Mouse (Mus musculus): ENCODE data around the gene Brap. TPM values are rescaled to one million over a fixed set of nuclear protein-coding genes. Genes with fewer than 3 reads are reported as not detected.
"Not testable (repeated sequence)": the region's sequence is repeated elsewhere in the genome, so short reads cannot be mapped to it uniquely, and the experiment has no call there.

Brap gene
- polyA plus RNA-seq, 1 experiment from 2014 or later: 48.2 TPM

GRCm38 (mm10) chr5:121649134-121649533, 11.2 kb upstream of the Brap start:
- no peaks in the 10 kb centered on the region for H3K4me1 ChIP-seq
- H3K9me3 ChIP-seq: no peaks in the 10 kb centered on the region
- H3K4me3 ChIP-seq: no peak overlapping the region
- ATAC-seq (replicated peaks): no peak
- H3K4me2 ChIP-seq: no peak overlapping the region
- 85% methylated on average over 7 of the region's 7 CpGs for WGBS
- no peak overlapping the region for H3K9ac ChIP-seq
- no peaks in the 10 kb centered on the region for H3K27me3 ChIP-seq (replicated peaks)
- H3K27ac ChIP-seq: no peak overlapping the region
- no peaks in the 10 kb centered on the region for H3K36me3 ChIP-seq (replicated peaks)

DNA sequence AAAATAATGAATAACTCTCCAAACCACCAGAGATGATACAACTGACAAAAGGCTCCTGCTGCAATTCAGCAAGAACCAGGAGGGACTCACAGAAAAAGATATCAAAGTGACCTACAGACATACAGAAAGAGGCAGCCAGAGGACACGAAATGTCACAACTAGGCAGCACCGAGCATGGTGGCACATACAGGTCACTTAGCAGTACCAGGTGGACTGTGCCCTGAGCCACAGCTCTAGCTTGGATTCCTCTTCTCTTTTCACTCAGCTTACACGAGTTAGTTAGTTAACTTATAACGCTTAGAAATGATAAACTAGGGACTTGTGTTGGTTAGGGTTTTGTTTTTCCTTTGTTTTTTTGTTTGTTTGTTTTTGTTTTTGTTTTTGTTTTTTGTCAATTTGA, 5.8 kb upstream of the Brap start:
- Histone ChIP-seq H3K36me3 (replicated peaks) (no peaks in the 10 kb centered on the region), H3K27ac (no peak overlapping the region), H3K27me3 (replicated peaks) (no peaks in the 10 kb centered on the region), H3K4me3 (no peak overlapping the region), H3K9ac (no peak overlapping the region), H3K4me1 (peaks cover 2% of the 10 kb centered on the region), H3K4me2 (no peak overlapping the region), H3K9me3 (no peaks in the 10 kb centered on the region)
- WGBS: 80% methylated on average over 4 of the region's 4 CpGs
- ATAC-seq (replicated peaks): no peak

DNA sequence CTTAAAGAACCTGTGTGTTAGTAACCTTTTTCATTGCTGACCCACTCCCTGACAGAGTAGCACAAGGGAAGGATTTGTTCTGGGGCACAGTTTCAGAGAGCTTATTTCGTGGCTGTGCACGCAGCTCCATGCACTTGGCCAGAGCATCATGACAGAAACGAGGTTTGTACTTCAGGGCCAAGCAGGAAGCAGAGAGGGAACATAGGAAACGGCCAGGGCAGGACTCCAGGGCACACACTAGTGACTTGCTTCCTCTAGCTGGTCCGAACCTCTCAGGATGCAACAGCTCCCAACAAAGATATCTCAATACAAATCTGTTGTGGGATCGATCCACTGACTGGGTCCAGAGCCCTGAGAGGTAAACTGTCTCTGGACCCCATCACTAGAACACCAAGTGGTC, 3.5 kb upstream of the Brap start:
- H3K4me3 ChIP-seq; H3K9ac ChIP-seq; H3K27ac ChIP-seq; H3K4me2 ChIP-seq; ATAC-seq (replicated peaks); H3K27me3 ChIP-seq (replicated peaks); H3K36me3 ChIP-seq (replicated peaks); H3K9me3 ChIP-seq: not testable (repeated sequence)
- H3K4me1 ChIP-seq: peaks cover 15% of the 10 kb centered on the region
- WGBS: 82% methylated on average over 6 of the region's 6 CpGs

DNA sequence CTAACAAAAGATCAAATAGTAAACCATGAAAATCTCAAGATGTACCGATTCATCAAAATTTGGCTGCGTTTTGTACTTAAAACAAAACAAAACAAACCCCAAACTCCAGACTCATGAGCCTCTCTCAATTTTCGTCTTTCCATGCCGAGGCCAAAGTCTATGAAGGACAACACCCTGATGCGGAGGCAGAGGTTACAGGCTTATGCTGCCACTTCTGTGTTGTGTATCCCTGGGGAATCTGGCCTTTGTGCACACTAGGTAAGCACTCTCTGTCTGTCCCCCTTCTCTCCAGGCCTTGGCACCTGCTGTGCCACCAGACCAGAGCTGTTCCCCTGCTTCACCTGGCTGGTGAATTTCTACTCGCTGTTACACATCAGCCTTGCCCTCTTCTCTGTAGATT, 2.7 kb upstream of the Brap start:
- peaks cover 23% of the 10 kb centered on the region for H3K4me1 ChIP-seq
- WGBS: 88% methylated on average over 6 of the region's 6 CpGs
- H3K9ac ChIP-seq; H3K36me3 ChIP-seq (replicated peaks); H3K27ac ChIP-seq; H3K4me2 ChIP-seq; ATAC-seq (replicated peaks); H3K4me3 ChIP-seq; H3K9me3 ChIP-seq; H3K27me3 ChIP-seq (replicated peaks): not testable (repeated sequence)

DNA sequence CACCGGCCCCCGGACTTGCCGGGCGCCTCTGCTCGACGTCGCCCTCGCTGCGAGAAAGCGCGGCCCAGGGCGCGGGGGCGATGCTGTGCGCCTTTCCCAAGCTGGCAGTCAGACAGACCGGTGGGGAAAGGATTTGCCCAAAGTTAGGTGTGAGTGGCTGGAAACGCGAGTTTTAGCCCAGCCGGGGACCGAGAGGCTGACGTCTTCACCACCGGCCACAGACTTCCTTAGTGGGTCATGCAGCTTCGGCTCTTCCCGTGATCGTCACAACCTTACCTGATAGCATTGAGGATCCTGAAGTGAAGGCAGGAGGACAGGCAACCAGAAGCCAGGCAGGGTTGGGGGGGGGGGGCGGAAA, 513 bp downstream of the Brap start:
- peak overlapping the region; percentile 68 for H3K4me2 ChIP-seq
- H3K9me3 ChIP-seq: no peaks in the 10 kb centered on the region
- peak overlapping the region; percentile 71 for H3K9ac ChIP-seq
- H3K4me3 ChIP-seq: peak overlapping the region; percentile 59
- peak overlapping the region; percentile 75 for H3K27ac ChIP-seq
- 2% methylated on average over 26 of the region's 26 CpGs for WGBS
- H3K4me1 ChIP-seq: peaks cover 23% of the 10 kb centered on the region
- peaks cover 9% of the 10 kb centered on the region for H3K36me3 ChIP-seq (replicated peaks)
- ATAC-seq (replicated peaks): peak; percentile 51
- H3K27me3 ChIP-seq (replicated peaks): no peaks in the 10 kb centered on the region

- peak overlapping the region; percentile 71 for H3K9ac ChIP-seq
- 81% methylated on average over 5 of the region's 5 CpGs for WGBS
Measured at GRCm38 (mm10) chr5:121661494-121661893, 1.1 kb downstream of the Brap start.

GRCm38 (mm10) chr5:121663456-121663855, 3.1 kb downstream of the Brap start:
- WGBS: 90% methylated on average over 8 of the region's 8 CpGs
- Histone ChIP-seq H3K27me3 (replicated peaks) (no peaks in the 10 kb centered on the region), H3K4me2 (no peak overlapping the region), H3K36me3 (replicated peaks) (peaks cover 9% of the 10 kb centered on the region), H3K4me3 (no peak overlapping the region), H3K4me1 (peaks cover 23% of the 10 kb centered on the region), H3K27ac (no peak overlapping the region), H3K9ac (no peak overlapping the region), H3K9me3 (no peaks in the 10 kb centered on the region)
- no peak for ATAC-seq (replicated peaks)

More at GRCm38 (mm10) chr5:121661494-121661893, 1.1 kb downstream of the Brap start:
- Histone ChIP-seq H3K36me3 (replicated peaks) (peaks cover 9% of the 10 kb centered on the region), H3K4me2 (peak overlapping the region; percentile 68), H3K4me1 (peaks cover 23% of the 10 kb centered on the region), H3K9me3 (no peaks in the 10 kb centered on the region), H3K4me3 (peak overlapping the region; percentile 59), H3K27ac (no peak overlapping the region), H3K27me3 (replicated peaks) (no peaks in the 10 kb centered on the region)
- no peak for ATAC-seq (replicated peaks)

DNA sequence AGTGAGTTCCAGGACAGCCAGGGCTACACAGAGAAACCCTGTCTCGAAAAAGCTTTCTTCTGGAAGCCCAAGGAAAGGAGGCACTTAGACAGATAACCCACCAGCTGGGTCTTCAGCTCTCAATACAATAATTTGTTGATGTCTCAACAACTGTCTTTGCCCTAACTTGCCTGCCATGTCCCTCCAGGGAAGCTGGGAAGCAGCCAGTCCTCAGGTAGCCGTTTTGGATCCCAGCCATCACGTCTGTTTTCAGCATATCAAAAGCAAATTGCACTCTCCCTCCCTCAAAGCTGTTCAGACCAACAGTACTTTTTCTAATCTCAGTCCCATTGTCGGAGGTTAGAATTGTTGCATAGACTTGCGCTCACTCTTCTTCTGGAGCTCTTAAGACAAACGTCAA, 3.7 kb downstream of the Brap start:
- no peak overlapping the region for H3K4me3 ChIP-seq
- H3K27me3 ChIP-seq (replicated peaks): no peaks in the 10 kb centered on the region
- ATAC-seq (replicated peaks): no peak
- no peaks in the 10 kb centered on the region for H3K9me3 ChIP-seq
- H3K4me1 ChIP-seq: peaks cover 23% of the 10 kb centered on the region
- no peak overlapping the region for H3K4me2 ChIP-seq
- 93% methylated on average over 6 of the region's 6 CpGs for WGBS
- no peak overlapping the region for H3K27ac ChIP-seq
- no peak overlapping the region for H3K9ac ChIP-seq
- peaks cover 9% of the 10 kb centered on the region for H3K36me3 ChIP-seq (replicated peaks)

GRCm38 (mm10) chr5:121664971-121665370, 4.6 kb downstream of the Brap start:
- Histone ChIP-seq H3K9me3 (no peaks in the 10 kb centered on the region), H3K4me1 (peaks cover 17% of the 10 kb centered on the region), H3K4me2 (no peak overlapping the region), H3K27ac (no peak overlapping the region), H3K9ac (no peak overlapping the region), H3K4me3 (no peak overlapping the region), H3K36me3 (replicated peaks) (peaks cover 9% of the 10 kb centered on the region), H3K27me3 (replicated peaks) (no peaks in the 10 kb centered on the region)
- ATAC-seq (replicated peaks): no peak
- WGBS: 96% methylated on average over 9 of the region's 9 CpGs

GRCm38 (mm10) chr5:121667067-121667466, 6.7 kb downstream of the Brap start:
- H3K9me3 ChIP-seq: no peaks in the 10 kb centered on the region
- H3K27ac ChIP-seq: no peak overlapping the region
- no peak overlapping the region for H3K4me3 ChIP-seq
- 98% methylated on average over 4 of the region's 4 CpGs for WGBS
- no peak for ATAC-seq (replicated peaks)
- H3K36me3 ChIP-seq (replicated peaks): peaks cover 13% of the 10 kb centered on the region
- H3K27me3 ChIP-seq (replicated peaks): no peaks in the 10 kb centered on the region
- no peak overlapping the region for H3K4me2 ChIP-seq
- peaks cover 6% of the 10 kb centered on the region for H3K4me1 ChIP-seq
- no peak overlapping the region for H3K9ac ChIP-seq

DNA sequence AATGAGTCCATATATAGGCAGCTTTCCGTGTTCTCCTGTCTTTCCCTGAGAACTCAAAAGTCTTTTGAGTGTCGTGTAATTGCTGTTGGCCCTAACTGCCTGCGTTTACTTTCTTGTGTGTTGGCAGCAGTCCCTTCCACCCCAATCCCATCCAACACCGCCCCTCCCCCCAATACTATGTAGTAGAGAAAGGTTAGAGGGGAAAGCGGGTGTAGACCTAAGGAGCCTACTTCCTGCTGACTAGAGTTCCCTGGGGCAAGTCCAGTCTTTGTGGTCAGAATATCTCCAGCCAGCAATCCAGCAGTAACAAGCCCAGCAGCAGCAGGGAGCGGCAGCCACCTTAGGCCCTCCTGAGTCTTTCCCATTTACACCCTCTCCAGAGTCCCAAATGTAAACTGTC, 8.0 kb downstream of the Brap start:
- 89% methylated on average over 6 of the region's 6 CpGs for WGBS
- Histone ChIP-seq H3K27me3 (replicated peaks) (no peaks in the 10 kb centered on the region), H3K27ac (no peak overlapping the region), H3K9me3 (no peaks in the 10 kb centered on the region), H3K36me3 (replicated peaks) (peaks cover 15% of the 10 kb centered on the region), H3K4me2 (no peak overlapping the region), H3K4me1 (no peaks in the 10 kb centered on the region), H3K4me3 (no peak overlapping the region), H3K9ac (no peak overlapping the region)
- ATAC-seq (replicated peaks): no peak

- no peak overlapping the region for H3K27ac ChIP-seq
- no peak overlapping the region for H3K9ac ChIP-seq
- H3K36me3 ChIP-seq (replicated peaks): peaks cover 12% of the 10 kb centered on the region
- no peak overlapping the region for H3K4me2 ChIP-seq
- no peaks in the 10 kb centered on the region for H3K4me1 ChIP-seq
- no peaks in the 10 kb centered on the region for H3K27me3 ChIP-seq (replicated peaks)
- ATAC-seq (replicated peaks): no peak
- H3K9me3 ChIP-seq: no peaks in the 10 kb centered on the region
- WGBS: 80% methylated on average over 3 of the region's 3 CpGs
- no peak overlapping the region for H3K4me3 ChIP-seq
Measured at GRCm38 (mm10) chr5:121670412-121670811, 10.0 kb downstream of the Brap start.

DNA sequence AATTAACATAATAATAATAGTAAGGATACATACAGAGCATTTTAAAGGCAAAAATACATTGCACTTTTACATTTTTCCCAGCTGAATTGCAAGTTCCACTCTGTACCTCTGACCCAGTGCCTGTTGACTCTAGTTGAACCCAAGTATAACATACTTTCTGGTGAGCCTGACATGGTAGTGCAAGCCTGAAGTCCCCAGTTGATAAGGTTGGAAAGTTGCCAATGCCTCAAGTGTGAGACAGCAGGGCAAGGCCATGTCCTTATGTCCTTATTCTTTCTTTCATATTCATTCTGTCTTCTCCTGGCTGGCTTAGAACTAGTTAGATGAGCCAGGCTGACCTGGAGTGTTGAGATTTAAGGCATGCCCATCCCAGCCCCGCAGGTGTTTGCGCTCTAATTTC, 21.9 kb downstream of the Brap start:
- no peak overlapping the region for H3K27ac ChIP-seq
- H3K4me2 ChIP-seq: no peak overlapping the region
- H3K4me3 ChIP-seq: no peak overlapping the region
- H3K9me3 ChIP-seq: no peaks in the 10 kb centered on the region
- H3K27me3 ChIP-seq (replicated peaks): no peaks in the 10 kb centered on the region
- no peak overlapping the region for H3K9ac ChIP-seq
- 100% methylated on average over 2 of the region's 2 CpGs for WGBS
- no peak for ATAC-seq (replicated peaks)
- H3K4me1 ChIP-seq: no peaks in the 10 kb centered on the region
- H3K36me3 ChIP-seq (replicated peaks): peaks cover 73% of the 10 kb centered on the region

GRCm38 (mm10) chr5:121685495-121685894, 25.1 kb downstream of the Brap start:
- no peak for ATAC-seq (replicated peaks)
- H3K9ac ChIP-seq: no peak overlapping the region
- H3K36me3 ChIP-seq (replicated peaks): peaks cover 42% of the 10 kb centered on the region
- no peaks in the 10 kb centered on the region for H3K27me3 ChIP-seq (replicated peaks)
- H3K4me2 ChIP-seq: no peak overlapping the region
- no peak overlapping the region for H3K4me3 ChIP-seq
- H3K27ac ChIP-seq: no peak overlapping the region
- 87% methylated on average over 6 of the region's 6 CpGs for WGBS
- H3K9me3 ChIP-seq: no peaks in the 10 kb centered on the region
- H3K4me1 ChIP-seq: no peaks in the 10 kb centered on the region
